In the genomic region with DNA sequence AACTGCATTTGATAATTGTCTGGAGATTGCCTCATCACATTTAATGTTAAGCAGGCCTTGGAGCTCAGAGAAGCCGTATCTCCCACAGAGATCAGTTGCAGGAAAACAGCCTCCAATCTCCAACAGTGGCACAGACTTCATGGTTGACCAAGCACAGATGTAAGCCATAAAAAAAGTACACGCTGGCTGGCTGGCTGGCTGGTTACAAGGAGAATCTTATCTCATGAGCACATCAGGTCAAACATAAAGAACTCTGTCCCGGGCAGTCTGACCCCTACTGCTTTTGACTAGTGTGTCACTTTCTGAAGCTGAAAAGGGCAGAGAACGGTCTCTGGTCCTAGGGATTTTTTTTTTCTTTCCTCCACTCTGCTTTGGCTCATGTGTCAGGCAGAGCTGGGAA, we compare ENCODE assay signal across 26 mouse cellular contexts. TPM values are rescaled to one million over a fixed set of nuclear protein-coding genes. Genes with fewer than 3 reads are reported as not detected.
DNase-seq lines count a peak whose midpoint lies in the region; ATAC-seq and TF ChIP-seq lines count a peak whose summit lies in the region.
"Had no signal": no experiment of that assay in that cellular context is flagged by ENCODE, and none has a peak within 500 bp of the region (broad histone marks: within the 10 kb centered on the region; RNA-seq: fewer than 3 reads in every experiment).

No protein-coding gene starts in this region.

- no peaks in the 10 kb centered on the region for H3K4me1 ChIP-seq in lung, adult 2 months (ENCODE audit: control insufficient read depth, insufficient read depth, low read length)
- H3K4me1 ChIP-seq: heart, embryonic 15.5 days; hindbrain, embryonic 13.5 days; limb, embryonic 15.5 days; lung, embryonic 15.5 days; midbrain, embryonic 15.5 days; neural tube, embryonic 13.5 days had no signal

- no peak overlapping the region for H3K4me3 ChIP-seq in lung, adult 2 months (replicated peaks; ENCODE audit: extremely low read depth, low read depth, low read length)
- H3K4me3 ChIP-seq: heart, embryonic 15.5 days; hindbrain, embryonic 13.5 days; left cerebral cortex, adult 2 months; limb, embryonic 15.5 days; lung, embryonic 15.5 days; midbrain, embryonic 15.5 days; neural tube, embryonic 13.5 days had no signal

- TF ChIP-seq CTCF in lung, adult 2 months (IDR thresholded peaks at IDR 0.05; ENCODE audit: insufficient read depth, low read length): no peak

- WGBS in lung, adult 2 months: 55% methylated on average over 4 of the region's 4 CpGs

- DNase-seq in MN1 (ENCODE audit: low spot score): peak; percentile 78
- peak; percentile 6 for DNase-seq in Muller cell, postnatal 12 days (ENCODE audit: inconsistent ontology term)
- DNase-seq in kidney, adult 9 months: peak; percentile 28
- peak; percentile 39 for DNase-seq in kidney, postnatal 14 days
- DNase-seq in lung, adult 2 months: no peak
- no peak for DNase-seq in T-cell, adult 2 months (ENCODE audit: low spot score)
- DNase-seq in thymus, postnatal 25 days: no peak
- DNase-seq: adrenal gland, postnatal 14 days; cerebellum, adult 8-10 months; cerebellum, postnatal 36 days; forebrain, postnatal 0 days; gastrocnemius, postnatal 36 days; heart, postnatal 36 days; layer of hippocampus, adult 9-11 months; left cerebral cortex, postnatal 4 days; right cerebral cortex, postnatal 25 days; spleen, adult 18-20 months; thymus, postnatal 36 days had no signal

- no peak for ATAC-seq in erythroblast, adult 5-6 weeks (replicated peaks; ENCODE audit: low FRiP score, poor library complexity, severe bottlenecking)
- ATAC-seq: forebrain, postnatal 0 days; midbrain, embryonic 15.5 days had no signal

- TF ChIP-seq POLR2A in lung, adult 2 months (IDR thresholded peaks at IDR 0.05; ENCODE audit: borderline replicate concordance, extremely low read depth, low read depth, low read length): no peak

RNA-seq across cellular contexts. Expression of a gene that starts 52.3 kb away (rescaled TPM):
- polyA plus RNA-seq in lung, adult 2 months (2012; rRNA removed): 1.2 and 1.5 TPM in 2 replicates
- total RNA-seq in erythroblast, adult 5-6 weeks (2015; ENCODE audit: low replicate concordance): 4.4 and 5.6 TPM in 2 replicates
- total RNA-seq in erythroblast, adult 5-6 weeks (2017; ENCODE audit: low replicate concordance): 0.42 and 1.2 TPM in 2 replicates

Comparison
In these comparisons a context has a peak if more than half of its experiments do, and no peak if none do; other contexts are left out.
1. DNase-seq: peak in MN1 (single experiment), Muller cell, postnatal 12 days (single experiment), kidney, adult 9 months (single experiment) and kidney, postnatal 14 days (single experiment); none in lung, adult 2 months (single experiment), T-cell, adult 2 months (single experiment) and thymus, postnatal 25 days (single experiment).